Mouse (Mus musculus) heart, adult 9 months (tissue): ENCODE data around the gene Cdkn2d.
"Not testable (repeated sequence)": the region's sequence is repeated elsewhere in the genome, so short reads cannot be mapped to it uniquely, and the experiment has no call there.

ENCODE experiments used
- DNase-seq, 2 experiments: peaks; one replicate each; pipeline ENCODE4 v3.0.0; 2022; ENCODE audit warnings: low spot score in 2 of 2

The Cdkn2d gene

GRCm38 (mm10) chr9:21275727-21276126 is 15.5 kb downstream of the Cdkn2d start:
- DNase-seq = no peak

- DNase-seq = no peak
These were observed 16.0 kb downstream of the Cdkn2d start for GRCm38 (mm10) chr9:21275013-21275710.

- DNase-seq = no peak
These were observed 16.9 kb downstream of the Cdkn2d start for GRCm38 (mm10) chr9:21274336-21274735.

- DNase-seq = no peak
These were observed 17.5 kb downstream of the Cdkn2d start for GRCm38 (mm10) chr9:21273520-21274228.

- DNase-seq = no peak
These were observed 18.1 kb downstream of the Cdkn2d start for GRCm38 (mm10) chr9:21273094-21273493.

- no peak for DNase-seq
These were observed 18.8 kb downstream of the Cdkn2d start for GRCm38 (mm10) chr9:21272391-21272790.

GRCm38 (mm10) chr9:21269590-21269989 is 21.6 kb downstream of the Cdkn2d start:
- not testable (repeated sequence) for DNase-seq

- DNase-seq = no peak
These were observed 22.9 kb downstream of the Cdkn2d start for GRCm38 (mm10) chr9:21268305-21268704.

- DNase-seq = no peak
These were observed 24.3 kb downstream of the Cdkn2d start for GRCm38 (mm10) chr9:21266889-21267288.

- no peak for DNase-seq
These were observed 25.6 kb downstream of the Cdkn2d start for GRCm38 (mm10) chr9:21265611-21266010.

GRCm38 (mm10) chr9:21265000-21265561 is 26.1 kb downstream of the Cdkn2d start, which contains the start of gene Atg4d:
TSS of gene Atg4d (plus strand) at chr9:21265293.
- peak; percentile 99 to 100 for DNase-seq

GRCm38 (mm10) chr9:21264272-21264999 is 26.8 kb downstream of the Cdkn2d start:
- no peak for DNase-seq

- no peak for DNase-seq
These were observed 29.4 kb downstream of the Cdkn2d start for GRCm38 (mm10) chr9:21261831-21262230.

- no peak for DNase-seq
These were observed 30.6 kb downstream of the Cdkn2d start for GRCm38 (mm10) chr9:21260491-21261040.

GRCm38 (mm10) chr9:21256349-21256748 is 34.9 kb downstream of the Cdkn2d start:
- DNase-seq = not testable (repeated sequence)

- no peak for DNase-seq
These were observed 36.5 kb downstream of the Cdkn2d start for GRCm38 (mm10) chr9:21254690-21255089.

GRCm38 (mm10) chr9:21251116-21251735 is 40.0 kb downstream of the Cdkn2d start:
- DNase-seq = no peak

- peak in 1 of 2 experiments; percentile 46 for DNase-seq
These were observed 40.7 kb downstream of the Cdkn2d start for GRCm38 (mm10) chr9:21250509-21250908.

- DNase-seq = no peak
These were observed 41.3 kb downstream of the Cdkn2d start for GRCm38 (mm10) chr9:21249629-21250508.

GRCm38 (mm10) chr9:21248326-21248725 is 42.9 kb downstream of the Cdkn2d start, which contains the start of gene S1pr5:
TSS of gene S1pr5 (minus strand) at chr9:21248443.
- no peak for DNase-seq
